Mouse (Mus musculus): ENCODE measurements around the gene Wdfy3. TPM values are rescaled to one million over a fixed set of nuclear protein-coding genes. Genes with fewer than 3 reads are reported as not detected.
"Not testable (repeated sequence)": the region's sequence is repeated elsewhere in the genome, so short reads cannot be mapped to it uniquely, and the experiment has no call there.

Gene Wdfy3
- polyA plus RNA-seq, 1 experiment from 2014 or later = 15.7 TPM

- Histone ChIP-seq H3K4me1 (replicated peaks) (peaks cover 35% of the 10 kb centered on the region), H3K36me3 (peaks cover 3% of the 10 kb centered on the region; the same call in 1 of the 2 replicates), H3K9ac (no peak overlapping the region), H3K27ac (ENCODE audit: poor library complexity, severe bottlenecking) (no peak overlapping the region), H3K27me3 (replicated peaks) (no peaks in the 10 kb centered on the region), H3K4me2 (no peak overlapping the region), H3K4me3 (no peak overlapping the region), H3K9me3 (replicated peaks) (no peaks in the 10 kb centered on the region)
- ATAC-seq (ENCODE audit: insufficient number of reproducible peaks, low FRiP score) = no peak
- WGBS = 85% methylated on average over 11 of the region's 11 CpGs
Measured at GRCm38 (mm10) chr5:101996036-101996735, 73.5 kb downstream of the Wdfy3 start.

GRCm38 (mm10) chr5:101995451-101995995 lies 74.2 kb downstream of the Wdfy3 start:
- 73% methylated on average over 3 of the region's 3 CpGs for WGBS
- Histone ChIP-seq H3K9me3 (replicated peaks) (no peaks in the 10 kb centered on the region), H3K4me3 (no peak overlapping the region), H3K36me3 (peaks cover 3% of the 10 kb centered on the region; the same call in 1 of the 2 replicates), H3K9ac (no peak overlapping the region), H3K27me3 (replicated peaks) (no peaks in the 10 kb centered on the region), H3K27ac (ENCODE audit: poor library complexity, severe bottlenecking) (no peak overlapping the region), H3K4me2 (no peak overlapping the region), H3K4me1 (replicated peaks) (peaks cover 36% of the 10 kb centered on the region)
- ATAC-seq (ENCODE audit: insufficient number of reproducible peaks, low FRiP score) = no peak

GRCm38 (mm10) chr5:101993996-101994395 lies 75.7 kb downstream of the Wdfy3 start:
- Histone ChIP-seq H3K27me3 (replicated peaks) (no peaks in the 10 kb centered on the region), H3K9me3 (replicated peaks) (no peaks in the 10 kb centered on the region), H3K27ac (ENCODE audit: poor library complexity, severe bottlenecking) (no peak overlapping the region), H3K4me2 (0 out of 2 replicates have a peak overlapping the region, but pooled peaks have one; percentile 14), H3K4me3 (no peak overlapping the region), H3K4me1 (replicated peaks) (peaks cover 28% of the 10 kb centered on the region), H3K9ac (no peak overlapping the region), H3K36me3 (peaks cover 3% of the 10 kb centered on the region; the same call in 1 of the 2 replicates)
- WGBS = 30% methylated on average over 5 of the region's 5 CpGs
- peak; percentile 48; the same call in 1 of the 2 replicates for ATAC-seq (ENCODE audit: insufficient number of reproducible peaks, low FRiP score)

GRCm38 (mm10) chr5:101992969-101993670 lies 76.6 kb downstream of the Wdfy3 start:
- ATAC-seq (ENCODE audit: insufficient number of reproducible peaks, low FRiP score) = no peak
- Histone ChIP-seq H3K4me3 (no peak overlapping the region), H3K27ac (ENCODE audit: poor library complexity, severe bottlenecking) (no peak overlapping the region; the same call in 1 of the 2 replicates), H3K4me2 (no peak overlapping the region), H3K9me3 (replicated peaks) (no peaks in the 10 kb centered on the region), H3K36me3 (peaks cover 3% of the 10 kb centered on the region; the same call in 1 of the 2 replicates), H3K27me3 (replicated peaks) (no peaks in the 10 kb centered on the region), H3K4me1 (replicated peaks) (peaks cover 28% of the 10 kb centered on the region), H3K9ac (no peak overlapping the region)
- WGBS = 71% methylated on average over 7 of the region's 7 CpGs

- ATAC-seq (ENCODE audit: insufficient number of reproducible peaks, low FRiP score) = no peak
- WGBS = 80% methylated on average over 7 of the region's 7 CpGs
- Histone ChIP-seq H3K4me2 (no peak overlapping the region), H3K27ac (ENCODE audit: poor library complexity, severe bottlenecking) (no peak overlapping the region), H3K36me3 (no peaks in the 10 kb centered on the region; the same call in 1 of the 2 replicates), H3K9ac (no peak overlapping the region), H3K27me3 (replicated peaks) (no peaks in the 10 kb centered on the region), H3K4me1 (replicated peaks) (peaks cover 23% of the 10 kb centered on the region), H3K4me3 (no peak overlapping the region), H3K9me3 (replicated peaks) (no peaks in the 10 kb centered on the region)
Measured at GRCm38 (mm10) chr5:101990298-101990845, 79.3 kb downstream of the Wdfy3 start.

- 87% methylated on average over 10 of the region's 10 CpGs for WGBS
- Histone ChIP-seq H3K9me3 (replicated peaks) (no peaks in the 10 kb centered on the region), H3K4me2 (no peak overlapping the region), H3K4me3 (no peak overlapping the region), H3K27ac (ENCODE audit: poor library complexity, severe bottlenecking) (no peak overlapping the region), H3K27me3 (replicated peaks) (no peaks in the 10 kb centered on the region), H3K4me1 (replicated peaks) (peaks cover 15% of the 10 kb centered on the region), H3K9ac (no peak overlapping the region), H3K36me3 (no peaks in the 10 kb centered on the region)
- ATAC-seq (ENCODE audit: insufficient number of reproducible peaks, low FRiP score) = no peak
Measured at GRCm38 (mm10) chr5:101988476-101988875, 81.2 kb downstream of the Wdfy3 start.

- H3K9me3 ChIP-seq (replicated peaks) = no peaks in the 10 kb centered on the region
- peaks cover 9% of the 10 kb centered on the region; the same call in 1 of the 2 replicates for H3K4me1 ChIP-seq (replicated peaks)
- H3K27me3 ChIP-seq (replicated peaks) = no peaks in the 10 kb centered on the region
- H3K4me3 ChIP-seq = no peak overlapping the region
- no peak overlapping the region for H3K4me2 ChIP-seq
- no peak overlapping the region for H3K27ac ChIP-seq (ENCODE audit: poor library complexity, severe bottlenecking)
- WGBS = 66% methylated on average over 3 of the region's 3 CpGs
- H3K36me3 ChIP-seq = peaks cover 2% of the 10 kb centered on the region; the same call in 1 of the 2 replicates
- H3K9ac ChIP-seq = no peak overlapping the region
- ATAC-seq (ENCODE audit: insufficient number of reproducible peaks, low FRiP score) = no peak
Measured at GRCm38 (mm10) chr5:101986694-101987093, 83.0 kb downstream of the Wdfy3 start.

- peak overlapping the region; percentile 47; the same call in 1 of the 2 replicates for H3K27ac ChIP-seq (ENCODE audit: poor library complexity, severe bottlenecking)
Measured at GRCm38 (mm10) chr5:101982239-101982638, 87.5 kb downstream of the Wdfy3 start.

GRCm38 (mm10) chr5:101979594-101979993 lies 90.1 kb downstream of the Wdfy3 start:
- H3K4me2 ChIP-seq = no peak overlapping the region
- 0 out of 2 replicates have a peak, but pooled peaks have one; percentile 33 for ATAC-seq (ENCODE audit: insufficient number of reproducible peaks, low FRiP score)
- H3K27ac ChIP-seq (ENCODE audit: poor library complexity, severe bottlenecking) = no peak overlapping the region
- H3K27me3 ChIP-seq (replicated peaks) = no peaks in the 10 kb centered on the region
- H3K9me3 ChIP-seq (replicated peaks) = no peaks in the 10 kb centered on the region
- peaks cover 33% of the 10 kb centered on the region for H3K36me3 ChIP-seq
- H3K9ac ChIP-seq = no peak overlapping the region
- 48% methylated on average over 6 of the region's 6 CpGs for WGBS
- peaks cover 18% of the 10 kb centered on the region for H3K4me1 ChIP-seq (replicated peaks)
- H3K4me3 ChIP-seq = no peak overlapping the region

More at GRCm38 (mm10) chr5:101982239-101982638, 87.5 kb downstream of the Wdfy3 start:
- H3K9me3 ChIP-seq (replicated peaks) = no peaks in the 10 kb centered on the region
- no peak overlapping the region for H3K4me3 ChIP-seq
- 0 out of 2 replicates have a peak, but pooled peaks have one; percentile 17 for ATAC-seq (ENCODE audit: insufficient number of reproducible peaks, low FRiP score)
- 72% methylated on average over 5 of the region's 5 CpGs for WGBS
- no peak overlapping the region for H3K9ac ChIP-seq
- no peaks in the 10 kb centered on the region for H3K27me3 ChIP-seq (replicated peaks)
- peaks cover 21% of the 10 kb centered on the region for H3K4me1 ChIP-seq (replicated peaks)
- peak overlapping the region; percentile 15; the same call in 1 of the 2 replicates for H3K4me2 ChIP-seq
- H3K36me3 ChIP-seq = peaks cover 33% of the 10 kb centered on the region

- H3K9me3 ChIP-seq (replicated peaks); H3K27ac ChIP-seq (ENCODE audit: poor library complexity, severe bottlenecking); H3K27me3 ChIP-seq (replicated peaks); H3K36me3 ChIP-seq; H3K4me2 ChIP-seq; ATAC-seq (ENCODE audit: insufficient number of reproducible peaks, low FRiP score); H3K4me3 ChIP-seq; H3K9ac ChIP-seq: not testable (repeated sequence)
- 76% methylated on average over 4 of the region's 4 CpGs for WGBS
- peaks cover 21% of the 10 kb centered on the region for H3K4me1 ChIP-seq (replicated peaks)
Measured at GRCm38 (mm10) chr5:101972594-101972993, 97.1 kb downstream of the Wdfy3 start.
